Mouse (Mus musculus) brain, embryonic 14.5 days (tissue): ENCODE measurements around the gene Camkk2. TPM values are rescaled to one million over a fixed set of nuclear protein-coding genes. Genes with fewer than 3 reads are reported as not detected.

ENCODE experiments used
- DNase-seq: peaks from one replicate; pipeline ENCODE4 v3.0.0-alpha.2; 2011; ENCODE audit warnings: low read depth
- CTCF ChIP-seq: fragments of 200-500 bp; IDR thresholded peaks from 2 replicates; pipeline ENCODE4 v1.5.1; 2012; ENCODE audit warnings: inconsistent platforms, mild to moderate bottlenecking, moderate library complexity, borderline replicate concordance; ENCODE audit not compliant: insufficient read depth, insufficient read length; ENCODE audit errors: extremely low read depth
- POLR2A ChIP-seq: fragments of 200-500 bp; IDR thresholded peaks from 2 replicates; pipeline ENCODE4 v1.6.1; 2012; ENCODE audit warnings: mild to moderate bottlenecking, inconsistent platforms, borderline replicate concordance; ENCODE audit not compliant: poor library complexity, insufficient read depth, insufficient read length, severe bottlenecking; ENCODE audit errors: extremely low read depth
- polyA plus RNA-seq: library from polyadenylated mRNA; depleted of rRNA; stranded (reverse); fragments of >200 nt; gene quantifications from 2 replicates; pipeline ENCODE4 v1.2.3, GENCODE M21; 2012

Camkk2 gene
- polyA plus RNA-seq, 1 experiment = 59.7 TPM

- no peak for DNase-seq
- TF ChIP-seq POLR2A (no peak), CTCF (no peak)
These were observed 22.5 kb downstream of the Camkk2 start for GRCm38 (mm10) chr5:122756680-122757079.

GRCm38 (mm10) chr5:122756144-122756543 lies 23.1 kb downstream of the Camkk2 start:
- no peak for DNase-seq
- TF ChIP-seq POLR2A (no peak), CTCF (no peak)

GRCm38 (mm10) chr5:122755620-122756019 lies 23.6 kb downstream of the Camkk2 start:
- no peak for TF ChIP-seq POLR2A
- no peak for TF ChIP-seq CTCF
- no peak for DNase-seq

GRCm38 (mm10) chr5:122754477-122754876 lies 24.7 kb downstream of the Camkk2 start:
- TF ChIP-seq POLR2A = no peak
- TF ChIP-seq CTCF = no peak

GRCm38 (mm10) chr5:122747950-122748349 lies 31.3 kb downstream of the Camkk2 start:
- TF ChIP-seq CTCF = no peak
- DNase-seq = no peak

More at GRCm38 (mm10) chr5:122754477-122754876, 24.7 kb downstream of the Camkk2 start:
- no peak for DNase-seq

- DNase-seq = no peak
- no peak for TF ChIP-seq POLR2A
- no peak for TF ChIP-seq CTCF
These were observed 35.3 kb downstream of the Camkk2 start for GRCm38 (mm10) chr5:122743880-122744422.

- TF ChIP-seq CTCF (no peak), POLR2A (no peak)
- DNase-seq = no peak
These were observed 42.4 kb downstream of the Camkk2 start for GRCm38 (mm10) chr5:122736761-122737160.

- no peak for DNase-seq
- no peak for TF ChIP-seq POLR2A
- TF ChIP-seq CTCF = no peak
These were observed 43.4 kb downstream of the Camkk2 start for GRCm38 (mm10) chr5:122735853-122736252.

GRCm38 (mm10) chr5:122733881-122734280 lies 45.3 kb downstream of the Camkk2 start:
- TF ChIP-seq POLR2A (no peak), CTCF (no peak)
- no peak for DNase-seq

- no peak for TF ChIP-seq CTCF
- no peak for TF ChIP-seq POLR2A
- peak; percentile 24 for DNase-seq
These were observed 47.1 kb downstream of the Camkk2 start for GRCm38 (mm10) chr5:122731991-122732673.

- no peak for DNase-seq
These were observed 47.9 kb downstream of the Camkk2 start for GRCm38 (mm10) chr5:122731321-122731720.

GRCm38 (mm10) chr5:122730776-122731175 lies 48.4 kb downstream of the Camkk2 start:
- no peak for TF ChIP-seq CTCF
- TF ChIP-seq POLR2A = no peak
- DNase-seq = no peak

More at GRCm38 (mm10) chr5:122731321-122731720, 47.9 kb downstream of the Camkk2 start:
- TF ChIP-seq POLR2A (no peak), CTCF (peak; percentile 65)

- no peak for TF ChIP-seq CTCF
- TF ChIP-seq POLR2A = no peak
- DNase-seq = no peak
These were observed 52.1 kb downstream of the Camkk2 start for GRCm38 (mm10) chr5:122727096-122727495.

GRCm38 (mm10) chr5:122726595-122726994 lies 52.6 kb downstream of the Camkk2 start:
- DNase-seq = no peak
- no peak for TF ChIP-seq POLR2A
- TF ChIP-seq CTCF = no peak
